Mouse (Mus musculus): Measurements from ENCODE around the gene Cdk19. TPM values are rescaled to one million over a fixed set of nuclear protein-coding genes. Genes with fewer than 3 reads are reported as not detected.
"Not testable (repeated sequence)": the region's sequence is repeated elsewhere in the genome, so short reads cannot be mapped to it uniquely, and the experiment has no call there.

The Cdk19 gene
- total RNA-seq, 2 experiments from 2014 or later: 15.8 to 16.2 TPM

- intact Hi-C loops (cut with DNase I): loop anchor here (5.0 kb wide), 1 partner anchor 48 kb away; no protein-coding TSS in a partner anchor
- DNase-seq: no peak
These were observed 40.3 kb downstream of the Cdk19 start for GRCm38 (mm10) chr10:40379682-40380081.

GRCm38 (mm10) chr10:40385397-40385796 is 46.0 kb downstream of the Cdk19 start:
- intact Hi-C loops (cut with DNase I): no loop called here
- no peak for DNase-seq

- DNase-seq: no peak
- intact Hi-C loops (cut with DNase I): no loop called here
These were observed 46.8 kb downstream of the Cdk19 start for GRCm38 (mm10) chr10:40386126-40386525.

- intact Hi-C loops (cut with DNase I): no loop called here
- DNase-seq: no peak
These were observed 54.2 kb downstream of the Cdk19 start for GRCm38 (mm10) chr10:40393447-40394143.

DNA sequence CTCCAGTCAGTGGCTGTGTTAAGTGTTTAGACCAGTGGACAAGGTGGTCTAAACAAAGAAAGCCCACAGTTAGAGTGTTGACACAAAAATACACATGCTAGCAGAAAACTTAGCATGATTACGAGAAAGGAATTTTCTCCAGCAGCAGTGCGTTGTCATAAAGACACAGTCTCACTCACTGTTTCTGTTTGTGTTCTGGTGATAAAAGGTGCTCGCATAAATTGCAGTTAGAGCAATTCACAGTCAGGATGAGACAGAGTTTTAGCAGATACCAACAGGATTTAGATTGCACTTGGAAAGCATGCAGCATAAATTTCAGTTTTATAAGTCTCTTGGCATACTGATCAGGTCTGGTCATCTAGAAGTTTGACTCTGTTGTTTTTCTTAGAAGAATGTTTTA is 59.5 kb downstream of the Cdk19 start:
- DNase-seq: no peak
- intact Hi-C loops (cut with DNase I): no loop called here

- intact Hi-C loops (cut with DNase I): no loop called here
- DNase-seq: no peak
These were observed 60.0 kb downstream of the Cdk19 start for GRCm38 (mm10) chr10:40399328-40399727.

DNA sequence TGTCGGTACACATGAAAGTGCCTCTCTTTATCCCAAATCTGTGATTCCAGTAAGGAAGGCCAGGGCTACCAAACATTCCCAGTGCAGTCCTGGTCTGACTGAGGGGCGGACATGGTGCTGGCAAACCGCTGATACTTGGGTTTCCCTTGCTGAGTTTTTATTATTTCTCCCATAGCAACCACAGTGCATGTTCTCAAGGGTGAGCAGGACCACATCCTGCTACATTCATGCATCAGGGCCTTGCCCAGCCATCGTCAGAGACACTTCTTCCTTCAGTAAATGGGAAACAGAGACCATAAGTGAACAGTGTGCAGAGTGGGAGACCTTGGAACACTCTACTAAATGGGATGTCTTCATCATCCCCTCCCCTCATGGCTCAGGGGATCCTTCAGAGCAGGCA is 60.9 kb downstream of the Cdk19 start:
- intact Hi-C loops (cut with DNase I): no loop called here

GRCm38 (mm10) chr10:40406655-40407054 is 67.3 kb downstream of the Cdk19 start:
- DNase-seq: no peak
- intact Hi-C loops (cut with DNase I): no loop called here

More for the DNA sequence above, 60.9 kb downstream of the Cdk19 start:
- DNase-seq: no peak

GRCm38 (mm10) chr10:40409336-40409735 is 70.0 kb downstream of the Cdk19 start:
- intact Hi-C loops (cut with DNase I): no loop called here
- DNase-seq: no peak

DNA sequence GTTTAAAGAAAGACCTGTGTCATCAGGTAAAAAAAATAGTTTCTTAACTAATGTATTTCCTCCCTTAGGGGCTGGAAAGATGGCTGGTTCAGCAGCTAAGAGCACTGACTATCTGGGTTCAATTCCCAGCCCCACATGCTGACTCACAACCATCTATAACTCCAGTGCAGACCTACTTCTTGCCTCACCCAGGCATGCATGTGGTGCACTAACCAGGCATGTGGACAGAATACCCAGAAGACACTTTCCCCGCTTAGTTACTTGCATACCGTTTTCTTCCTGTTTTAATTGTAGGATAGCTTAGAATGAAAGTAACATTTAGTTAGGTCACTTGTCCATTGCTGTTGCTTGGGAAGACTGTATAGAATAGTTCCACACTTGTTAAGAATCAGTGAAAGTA is 72.0 kb downstream of the Cdk19 start:
- no peak for DNase-seq
- intact Hi-C loops (cut with DNase I): no loop called here

- DNase-seq: peak; percentile 46 to 53
- intact Hi-C loops (cut with DNase I): no loop called here
These were observed 77.6 kb downstream of the Cdk19 start for GRCm38 (mm10) chr10:40416944-40417343.

DNA sequence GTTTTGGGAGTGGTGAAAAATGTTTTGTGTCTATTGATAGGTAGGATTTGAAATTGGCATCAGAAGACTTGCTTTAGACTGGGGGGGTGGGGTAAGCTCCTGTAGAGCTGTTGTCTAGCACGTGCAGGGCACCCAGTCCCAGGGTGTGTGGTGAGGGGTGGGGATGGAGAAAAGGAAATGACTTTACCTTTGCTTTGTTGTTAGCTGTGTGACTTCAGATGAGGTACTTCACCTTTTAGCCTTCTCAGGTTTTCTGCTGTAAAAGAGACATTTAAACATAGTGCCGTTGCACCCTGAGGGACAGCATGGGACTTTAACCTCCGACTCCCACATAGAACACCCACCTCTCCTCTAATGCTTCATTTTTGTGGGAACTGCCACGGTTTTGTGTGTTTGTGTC is 80.5 kb downstream of the Cdk19 start:
- intact Hi-C loops (cut with DNase I): no loop called here
- DNase-seq: no peak

GRCm38 (mm10) chr10:40420703-40421102 is 81.3 kb downstream of the Cdk19 start:
- no peak for DNase-seq
- intact Hi-C loops (cut with DNase I): no loop called here

- DNase-seq: no peak
- intact Hi-C loops (cut with DNase I): no loop called here
These were observed 82.4 kb downstream of the Cdk19 start for GRCm38 (mm10) chr10:40421724-40422123.

DNA sequence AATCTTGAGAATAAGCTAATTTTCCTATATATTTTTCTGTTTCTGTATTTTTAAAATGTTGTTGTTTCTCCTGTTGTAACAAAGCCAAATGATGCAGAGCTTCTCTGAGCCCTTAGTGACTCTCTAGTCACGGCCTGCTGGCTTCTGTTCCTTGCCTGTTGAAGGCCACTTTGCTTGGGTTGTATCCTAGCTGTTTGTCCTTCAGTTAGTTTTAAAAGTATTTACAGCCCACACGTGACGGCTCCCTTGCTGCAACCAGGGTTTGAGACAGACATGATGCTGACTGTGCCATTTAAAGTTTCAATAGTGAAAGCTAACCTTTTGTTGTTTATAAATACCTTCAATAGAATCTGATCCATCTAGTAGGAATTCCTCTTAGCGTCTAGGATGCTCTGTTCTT is 83.3 kb downstream of the Cdk19 start:
- DNase-seq: no peak
- intact Hi-C loops (cut with DNase I): no loop called here

GRCm38 (mm10) chr10:40424428-40424827 is 85.1 kb downstream of the Cdk19 start:
- DNase-seq; intact Hi-C loops (cut with DNase I): not testable (repeated sequence)

- intact Hi-C loops (cut with DNase I): loop anchor here (5.0 kb wide), 2 partner anchors 48 to 163 kb away; no protein-coding TSS in a partner anchor
- DNase-seq: no peak
These were observed 86.1 kb downstream of the Cdk19 start for GRCm38 (mm10) chr10:40425243-40426095.

DNA sequence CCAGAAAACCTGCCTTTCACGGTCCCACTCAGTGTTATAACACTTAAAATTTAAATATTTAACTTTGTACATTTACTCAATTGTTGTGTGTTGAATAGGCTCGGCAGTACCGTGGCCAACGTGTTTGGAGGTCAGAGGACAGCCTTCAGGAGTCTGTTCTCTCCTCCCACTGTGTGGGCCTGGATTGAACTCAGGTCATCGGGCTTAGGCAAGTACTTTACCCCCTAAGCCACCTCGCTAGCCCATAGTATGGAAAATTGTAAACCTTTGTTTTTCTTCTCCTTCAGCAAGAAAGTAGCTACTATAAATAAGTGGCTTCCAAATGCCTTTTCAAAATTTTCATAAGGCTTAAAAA is 86.7 kb downstream of the Cdk19 start:
- intact Hi-C loops (cut with DNase I): loop anchor here (5.0 kb wide), 2 partner anchors 49 to 164 kb away; no protein-coding TSS in a partner anchor
- DNase-seq: no peak

GRCm38 (mm10) chr10:40428633-40429032 is 89.3 kb downstream of the Cdk19 start:
- intact Hi-C loops (cut with DNase I): loop anchor here (5.0 kb wide), 2 partner anchors 51 to 166 kb away; no protein-coding TSS in a partner anchor
- no peak for DNase-seq

GRCm38 (mm10) chr10:40429081-40429480 is 89.7 kb downstream of the Cdk19 start:
- no peak for DNase-seq
- intact Hi-C loops (cut with DNase I): loop anchor here (5.0 kb wide), 2 partner anchors 52 to 167 kb away; no protein-coding TSS in a partner anchor

- intact Hi-C loops (cut with DNase I): no loop called here
- no peak for DNase-seq
These were observed 90.8 kb downstream of the Cdk19 start for GRCm38 (mm10) chr10:40430209-40430608.

GRCm38 (mm10) chr10:40431957-40432356 is 92.6 kb downstream of the Cdk19 start:
- no peak for DNase-seq
- intact Hi-C loops (cut with DNase I): no loop called here

Measured in heart, postnatal 10 days (tissue).